Mouse (Mus musculus) embryonic fibroblast, embryonic 13.5 days (primary cell): ENCODE data around the gene Cep295nl. TPM values are rescaled to one million over a fixed set of nuclear protein-coding genes. Genes with fewer than 3 reads are reported as not detected.
A peak's percentile ranks its signal among the peaks of the same experiment; 100 is the strongest.

Experiments used
- H3K27ac ChIP-seq: 2 replicates; pipeline ENCODE4 v1.5.1; 2012; ENCODE audit warnings: low read length, control low read depth, inconsistent platforms; ENCODE audit not compliant: insufficient read depth
- H3K4me1 ChIP-seq: 2 replicates; pipeline ENCODE4 v1.6.1; 2011; ENCODE audit warnings: low read length; ENCODE audit not compliant: control insufficient read depth, insufficient read depth
- H3K4me3 ChIP-seq: 2 replicates; pipeline ENCODE4 v1.5.1; 2011; ENCODE audit warnings: mild to moderate bottlenecking, control low read depth, low read length; ENCODE audit not compliant: insufficient read depth
- CTCF ChIP-seq: IDR thresholded peaks from 2 replicates; pipeline ENCODE4 v1.5.1; 2011; ENCODE audit warnings: mild to moderate bottlenecking, control low read depth, low read length, moderate library complexity, borderline replicate concordance; ENCODE audit not compliant: insufficient read depth
- POLR2A ChIP-seq: IDR thresholded peaks from 2 replicates; pipeline ENCODE4 v1.6.1; 2011; ENCODE audit warnings: low read depth, mild to moderate bottlenecking, control low read depth, low read length, moderate library complexity
- polyA plus RNA-seq: library from polyadenylated mRNA; stranded (reverse); fragments of >200 nt; gene quantifications from 2 replicates; pipeline ENCODE4 v1.2.4, GENCODE M21; 2011; ENCODE audit warnings: low read depth; ENCODE audit not compliant: missing spikeins, insufficient read length

The Cep295nl gene
- polyA plus RNA-seq, 1 experiment = 5.2 TPM

DNA sequence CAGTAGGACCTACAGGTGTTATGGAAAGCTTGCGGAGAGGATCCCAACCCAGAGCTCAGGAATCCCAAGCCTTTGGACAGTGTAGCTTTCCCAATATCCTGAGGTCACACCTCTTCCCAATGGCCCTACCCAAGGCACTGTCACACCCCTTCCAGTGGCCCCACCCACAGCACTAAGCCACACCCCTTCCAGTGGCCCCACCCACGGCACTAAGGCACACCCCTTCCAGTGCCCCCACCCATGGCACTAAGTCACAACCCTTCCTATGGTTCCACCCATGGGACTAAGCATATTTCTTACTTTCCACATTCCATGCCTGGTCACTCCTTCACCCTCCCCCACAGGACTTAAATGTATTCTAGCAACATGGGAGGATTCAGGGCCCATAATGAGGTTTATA, 43.5 kb downstream of the Cep295nl start:
- Histone ChIP-seq H3K27ac (no peak overlapping the region), H3K4me3 (no peak overlapping the region), H3K4me1 (no peaks in the 10 kb centered on the region)
- TF ChIP-seq CTCF (no peak), POLR2A (no peak)

DNA sequence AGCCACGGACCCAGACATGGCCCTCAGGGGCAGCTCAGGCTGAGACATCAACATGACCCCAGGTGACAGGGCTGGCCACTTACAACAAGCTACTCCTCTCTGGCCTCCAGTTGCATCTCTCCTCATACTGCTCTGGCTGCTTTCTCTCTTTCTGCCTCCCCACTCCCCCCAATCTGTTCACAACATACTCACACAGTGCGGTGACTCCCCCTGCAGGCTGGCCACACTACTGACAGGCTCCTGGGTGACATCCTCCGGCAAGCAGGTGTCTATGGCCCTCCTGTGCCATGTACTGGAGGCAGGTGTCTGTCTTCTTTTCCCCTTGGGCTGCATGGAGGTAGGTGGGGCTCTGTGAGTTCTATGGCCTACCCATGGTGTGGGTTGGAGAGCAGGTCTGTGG, 44.3 kb downstream of the Cep295nl start:
- TF ChIP-seq POLR2A = no peak
- TF ChIP-seq CTCF = no peak

DNA sequence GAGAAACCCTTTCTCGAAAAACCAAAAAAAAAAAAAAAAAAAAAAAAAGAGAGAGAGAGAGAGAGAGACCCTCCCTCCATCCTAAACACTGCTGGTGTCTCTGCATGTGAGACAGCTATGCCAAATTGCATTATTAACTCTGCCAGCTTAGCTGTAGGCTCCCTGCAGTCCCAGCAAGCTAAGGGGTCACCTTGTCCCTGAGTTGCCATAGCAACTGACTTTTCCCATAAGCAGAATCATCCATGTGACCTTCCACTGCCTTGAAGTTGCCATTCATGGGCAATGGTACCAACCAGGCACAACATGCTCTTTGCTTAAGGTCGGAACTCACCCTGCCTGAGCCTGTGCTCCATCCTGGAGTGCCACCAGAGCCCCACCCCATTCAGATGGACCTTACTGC, 47.3 kb downstream of the Cep295nl start:
- H3K4me3 ChIP-seq = no peak overlapping the region
- TF ChIP-seq POLR2A (no peak), CTCF (no peak)
- H3K4me1 ChIP-seq = no peaks in the 10 kb centered on the region
- no peak overlapping the region for H3K27ac ChIP-seq

More for the DNA sequence above, 44.3 kb downstream of the Cep295nl start:
- Histone ChIP-seq H3K4me3 (no peak overlapping the region), H3K27ac (no peak overlapping the region), H3K4me1 (no peaks in the 10 kb centered on the region)

DNA sequence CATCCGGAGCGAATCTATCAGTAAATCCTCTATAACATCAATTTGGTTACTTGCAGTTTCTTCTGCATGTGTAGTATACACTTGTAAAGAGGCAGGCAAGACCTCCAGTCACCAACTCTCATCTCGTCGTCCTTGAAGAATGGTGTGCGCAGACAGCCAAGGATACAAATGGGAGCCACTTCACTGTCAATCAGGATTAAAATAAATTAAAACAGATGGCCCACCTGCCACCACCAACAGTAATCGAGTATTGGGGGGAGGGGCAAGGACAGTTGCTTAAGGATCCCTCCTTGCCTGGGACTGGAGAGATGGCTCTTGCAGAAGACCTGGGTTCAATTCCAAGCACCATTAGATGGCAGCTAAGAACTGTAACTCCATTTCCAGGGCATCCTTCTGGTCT, 49.6 kb downstream of the Cep295nl start:
- TF ChIP-seq POLR2A (no peak), CTCF (no peak)
- Histone ChIP-seq H3K27ac (no peak overlapping the region), H3K4me1 (0 out of 2 replicates have a peak, but pooled peaks cover 2% of the 10 kb centered on the region), H3K4me3 (no peak overlapping the region)

DNA sequence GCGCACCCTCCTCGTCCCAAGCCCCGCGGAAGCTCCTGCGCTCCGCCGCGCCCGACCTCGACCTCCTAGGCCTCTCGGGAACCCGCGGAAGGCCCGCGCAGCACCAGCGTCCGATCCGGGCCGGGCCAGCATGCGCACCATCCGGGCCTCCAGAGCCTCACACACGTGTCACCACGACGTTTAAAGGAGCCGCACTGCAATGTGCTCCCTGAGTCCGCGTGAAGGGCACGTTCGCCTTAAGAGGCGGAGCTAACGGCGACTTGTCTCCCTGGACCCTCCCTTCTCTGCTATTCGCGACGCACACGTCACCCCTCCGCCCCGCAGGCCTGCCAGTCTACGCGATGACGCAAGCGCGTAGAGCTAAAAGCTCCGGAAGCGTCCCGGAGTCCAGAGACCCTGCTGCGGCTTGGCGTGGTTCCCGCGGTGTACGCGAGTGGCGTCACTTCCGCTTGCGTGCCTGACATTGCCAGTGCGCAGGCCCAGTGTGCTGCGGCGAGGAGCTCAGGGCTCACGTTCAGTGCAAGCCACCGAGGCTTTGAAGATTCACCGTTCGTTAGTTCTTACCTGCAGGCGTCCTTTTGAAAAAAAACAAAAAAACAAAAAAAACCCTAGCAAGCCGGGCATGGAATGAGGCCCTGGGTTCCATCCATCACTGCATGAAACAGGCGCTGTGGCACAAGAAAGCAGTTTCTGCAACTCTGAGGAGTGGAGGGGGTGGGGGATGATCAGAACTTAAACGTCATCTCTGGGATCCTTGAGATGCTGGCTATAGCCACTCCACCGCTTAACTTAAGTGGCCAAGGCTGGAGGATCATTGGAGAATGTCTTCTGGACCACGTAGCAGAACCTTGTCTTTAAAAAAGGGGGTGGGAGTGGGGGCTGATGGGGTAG, 52.1 kb downstream of the Cep295nl start, which contains the start of gene Usp36:
Gene Usp36 (minus strand): TSS at position 246 of the 891 bp plus-strand sequence.
- peak within 1 kb of the TSS; percentile 89 for H3K4me3 ChIP-seq
- peak within 1 kb of the TSS; percentile 59 for H3K27ac ChIP-seq
- H3K4me1 ChIP-seq = 0 out of 2 replicates have a peak, but pooled peaks cover 2% of the 10 kb centered on the region
- TF ChIP-seq CTCF (no peak), POLR2A (peak; percentile 93)

DNA sequence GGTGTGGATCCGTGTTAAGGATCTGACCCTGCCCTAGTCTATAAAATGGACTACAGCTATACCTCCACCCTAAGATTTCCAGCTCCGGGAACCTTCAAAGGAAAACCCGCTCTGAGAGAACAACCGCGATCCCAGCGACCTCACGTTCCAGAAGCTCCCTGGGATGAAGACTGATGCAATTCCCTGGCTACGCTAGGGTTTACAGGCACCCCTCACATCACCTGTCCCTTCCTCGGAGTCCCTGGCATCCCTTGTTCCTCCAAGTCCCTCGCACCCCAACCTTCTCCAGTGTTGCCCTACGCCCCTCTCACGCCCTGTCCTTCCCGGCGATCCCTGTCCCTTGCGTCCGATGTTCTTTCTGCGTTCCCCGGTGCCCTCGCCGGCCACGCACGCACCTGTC, 52.7 kb downstream of the Cep295nl start:
- Histone ChIP-seq H3K27ac (peak overlapping the region; percentile 59), H3K4me1 (0 out of 2 replicates have a peak, but pooled peaks cover 2% of the 10 kb centered on the region), H3K4me3 (peak overlapping the region; percentile 89)
- TF ChIP-seq CTCF (no peak), POLR2A (no peak)

DNA sequence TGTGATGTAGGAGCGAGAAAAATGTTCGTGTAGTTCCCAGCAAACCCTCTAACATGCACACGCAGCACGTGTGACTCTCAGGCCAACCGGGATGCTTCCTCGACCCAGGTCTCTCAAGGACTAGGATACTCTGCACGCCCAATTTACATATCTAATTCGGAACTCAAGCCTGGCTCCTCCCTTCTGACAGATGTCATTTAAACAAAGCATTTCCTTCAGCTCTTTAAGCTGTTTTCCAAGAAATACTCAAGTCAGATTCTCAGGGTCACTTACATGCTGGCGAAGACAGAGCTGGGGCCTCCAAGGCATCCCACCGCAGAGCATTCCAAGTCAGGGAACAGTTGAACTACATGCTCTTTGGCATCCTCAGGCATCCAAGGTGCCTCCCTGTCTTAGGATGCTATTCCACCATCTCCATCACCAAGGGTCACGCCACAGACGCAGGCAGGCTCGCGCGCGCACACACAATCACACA, 53.2 kb downstream of the Cep295nl start:
- no peak for TF ChIP-seq CTCF
- TF ChIP-seq POLR2A = 0 out of 2 replicates have a peak, but pooled peaks have one; percentile 17
- Histone ChIP-seq H3K27ac (peak overlapping the region; percentile 59), H3K4me3 (peak overlapping the region; percentile 89), H3K4me1 (0 out of 2 replicates have a peak, but pooled peaks cover 2% of the 10 kb centered on the region)

DNA sequence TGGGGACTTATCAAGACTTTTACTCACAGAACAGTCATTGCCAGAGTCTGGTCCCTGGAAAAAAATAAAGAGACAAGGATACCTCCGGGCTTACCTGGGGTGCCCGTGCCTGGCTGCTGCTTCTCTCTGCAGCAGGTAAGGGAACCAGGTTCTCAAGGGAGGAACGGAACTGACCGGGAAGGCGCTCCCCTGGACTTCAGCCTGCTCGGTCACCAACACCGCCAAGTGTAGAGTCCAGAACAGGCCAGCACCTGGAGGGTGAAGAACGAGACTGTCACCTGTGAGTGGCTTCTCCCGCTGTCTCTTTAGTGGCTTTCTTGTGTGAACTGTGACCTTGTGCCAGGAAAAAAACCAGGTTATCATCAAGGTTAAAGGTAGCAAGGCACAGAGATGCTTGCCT, 54.7 kb downstream of the Cep295nl start:
- Histone ChIP-seq H3K27ac (no peak overlapping the region), H3K4me1 (0 out of 2 replicates have a peak, but pooled peaks cover 2% of the 10 kb centered on the region), H3K4me3 (no peak overlapping the region)
- TF ChIP-seq POLR2A (no peak), CTCF (no peak)

DNA sequence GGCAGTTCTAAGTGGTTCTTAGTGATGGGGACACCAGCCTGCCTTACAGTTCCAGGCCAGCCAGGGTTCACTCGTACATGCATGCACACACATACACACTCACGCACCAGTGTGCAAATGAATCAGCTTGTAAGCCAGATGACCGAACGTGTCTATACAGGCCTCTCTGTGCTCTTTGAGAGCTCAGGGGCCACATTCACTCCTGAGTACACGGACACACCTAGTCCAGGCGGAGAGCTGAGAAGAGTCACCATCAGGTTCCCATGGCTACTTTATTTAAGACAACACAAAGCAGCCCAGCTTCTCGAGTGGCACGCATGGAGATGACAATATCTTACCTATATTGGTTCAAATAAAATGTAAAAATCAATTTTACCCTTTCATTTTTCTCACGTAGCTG, 55.9 kb downstream of the Cep295nl start:
- TF ChIP-seq POLR2A = no peak
- no peak for TF ChIP-seq CTCF
- H3K4me1 ChIP-seq = 0 out of 2 replicates have a peak, but pooled peaks cover 2% of the 10 kb centered on the region

DNA sequence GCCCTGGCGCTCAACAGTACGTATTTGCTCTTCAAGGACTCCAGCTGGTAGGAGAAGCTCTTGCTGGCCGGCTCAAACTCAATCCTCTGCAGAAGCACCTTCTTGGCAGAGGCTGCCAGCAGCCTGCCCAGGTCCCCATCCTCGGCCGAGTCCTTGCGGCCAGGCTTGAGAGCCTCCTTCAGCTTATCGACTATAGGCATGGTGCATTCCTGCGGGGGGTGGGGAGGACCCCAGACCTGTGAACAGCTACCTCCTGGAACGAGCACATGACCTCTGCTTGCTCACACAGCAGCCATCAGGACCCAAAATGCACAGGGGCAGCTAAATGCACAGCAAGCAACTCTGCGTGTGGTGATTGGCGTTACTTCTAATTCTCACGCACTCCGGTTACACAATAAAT, 56.5 kb downstream of the Cep295nl start:
- no peak for TF ChIP-seq CTCF
- TF ChIP-seq POLR2A = no peak
- Histone ChIP-seq H3K27ac (no peak overlapping the region), H3K4me3 (no peak overlapping the region), H3K4me1 (0 out of 2 replicates have a peak, but pooled peaks cover 2% of the 10 kb centered on the region)

More for the DNA sequence above, 55.9 kb downstream of the Cep295nl start:
- no peak overlapping the region for H3K27ac ChIP-seq
- H3K4me3 ChIP-seq = no peak overlapping the region

Other genes with a start within 250 kb of the Cep295nl start
- not detected in 2 replicates for gene Dnah17, start 211.9 kb downstream of the Cep295nl start, polyA plus RNA-seq
- 11.8 and 12.6 TPM in 2 replicates for gene Cyth1, start 93.9 kb downstream of the Cep295nl start, polyA plus RNA-seq
- 19.4 and 21.6 TPM in 2 replicates for gene Usp36, start 52.3 kb downstream of the Cep295nl start, polyA plus RNA-seq
- 967 and 1,083 TPM in 2 replicates for gene Timp2, start 13.2 kb upstream of the Cep295nl start, polyA plus RNA-seq
- gene Lgals3bp, start 59.6 kb upstream of the Cep295nl start, polyA plus RNA-seq = 116 and 144 TPM in 2 replicates
- 28.2 and 29.9 TPM in 2 replicates for gene Cant1, start 76.6 kb upstream of the Cep295nl start, polyA plus RNA-seq
- 20.1 and 23.0 TPM in 2 replicates for gene C1qtnf1, start 85.7 kb upstream of the Cep295nl start, polyA plus RNA-seq
- gene Engase, start 134.3 kb upstream of the Cep295nl start, polyA plus RNA-seq = 2.7 and 3.5 TPM in 2 replicates